Mouse (Mus musculus) layer of hippocampus, postnatal 14 days (tissue): ENCODE data around the gene Pygb. TPM values are rescaled to one million over a fixed set of nuclear protein-coding genes. Genes with fewer than 3 reads are reported as not detected.

Experiments used
- DNase-seq, 2 experiments: peaks; one replicate each; pipeline ENCODE4 v3.0.0; 2021 to 2022; ENCODE audit warnings: low spot score in 2 of 2, mixed read lengths in 1 of 2
- total RNA-seq, 2 experiments: library from RNA; stranded (reverse); gene quantifications; 2 replicates each; pipeline ENCODE4 v1.2.3; 2021

The Pygb gene
- total RNA-seq, 2 experiments from 2014 or later = 183 to 184 TPM

GRCm38 (mm10) chr2:150788768-150789550 lies 2.4 kb downstream of the Pygb start:
- DNase-seq = peak; percentile 79 to 91

DNA sequence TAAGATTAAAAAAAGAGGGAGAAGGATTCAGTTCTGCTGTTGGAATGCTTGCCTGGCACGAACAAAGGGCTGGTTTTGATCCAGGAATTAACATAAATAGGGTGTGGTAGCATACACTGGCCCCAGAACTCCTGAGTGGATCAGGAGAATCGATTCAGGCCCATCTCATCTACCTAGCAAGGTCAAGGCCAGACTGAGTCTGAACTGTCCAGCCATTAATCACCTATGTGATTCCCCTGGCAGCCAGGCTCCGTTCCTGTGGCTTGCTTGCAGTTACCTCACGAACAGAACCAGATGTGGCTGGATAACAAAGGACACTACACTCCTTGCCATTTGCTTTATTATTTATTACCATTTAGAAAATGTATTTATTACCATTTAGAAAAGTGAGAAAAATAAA lies 6.8 kb downstream of the Pygb start:
- no peak for DNase-seq

DNA sequence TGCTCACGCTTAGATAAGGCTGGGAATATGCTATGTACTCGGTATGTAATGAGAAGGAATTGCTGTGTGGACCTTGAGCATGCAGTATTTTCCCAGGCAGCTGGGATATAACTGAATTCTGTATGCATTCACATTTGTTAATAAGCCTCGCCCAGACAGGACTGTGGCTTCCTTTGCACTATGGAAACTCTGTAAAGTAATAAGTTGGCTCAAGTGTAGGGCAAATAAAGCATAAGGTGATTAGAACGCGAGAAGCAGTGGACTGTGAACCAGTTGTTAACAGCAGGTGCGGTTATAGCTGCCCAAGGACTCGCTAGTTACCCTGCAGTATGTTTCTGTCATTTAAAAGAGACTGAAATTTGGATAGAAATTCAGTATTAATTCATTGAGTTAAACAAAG lies 11.5 kb downstream of the Pygb start:
- DNase-seq = no peak

DNA sequence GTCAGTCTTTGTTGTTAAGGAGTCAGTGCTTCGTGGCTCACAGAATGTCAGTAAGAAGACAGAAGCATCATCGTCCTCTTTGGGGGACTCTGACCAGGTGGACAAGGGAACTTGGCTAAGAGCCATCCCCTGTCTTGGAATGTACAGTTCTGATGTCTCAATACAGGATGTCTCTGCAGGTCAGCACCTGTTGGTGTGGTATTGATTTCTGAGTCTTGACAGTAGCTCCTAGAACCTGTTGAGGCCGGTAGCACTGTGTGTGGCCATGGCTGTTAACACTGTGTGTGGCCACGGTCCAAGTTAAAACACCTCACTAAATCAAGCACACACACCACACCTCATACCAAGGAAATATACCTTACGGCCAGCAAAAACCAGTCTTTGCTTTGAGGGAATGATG lies 14.1 kb downstream of the Pygb start:
- DNase-seq = no peak

GRCm38 (mm10) chr2:150803035-150803434 lies 16.5 kb downstream of the Pygb start:
- no peak for DNase-seq

- DNase-seq = peak; percentile 51 to 72
Measured at GRCm38 (mm10) chr2:150808381-150808780, 21.8 kb downstream of the Pygb start.

GRCm38 (mm10) chr2:150808812-150809211 lies 22.3 kb downstream of the Pygb start:
- no peak for DNase-seq

- DNase-seq = no peak
Measured at GRCm38 (mm10) chr2:150810603-150811002, 24.1 kb downstream of the Pygb start.

DNA sequence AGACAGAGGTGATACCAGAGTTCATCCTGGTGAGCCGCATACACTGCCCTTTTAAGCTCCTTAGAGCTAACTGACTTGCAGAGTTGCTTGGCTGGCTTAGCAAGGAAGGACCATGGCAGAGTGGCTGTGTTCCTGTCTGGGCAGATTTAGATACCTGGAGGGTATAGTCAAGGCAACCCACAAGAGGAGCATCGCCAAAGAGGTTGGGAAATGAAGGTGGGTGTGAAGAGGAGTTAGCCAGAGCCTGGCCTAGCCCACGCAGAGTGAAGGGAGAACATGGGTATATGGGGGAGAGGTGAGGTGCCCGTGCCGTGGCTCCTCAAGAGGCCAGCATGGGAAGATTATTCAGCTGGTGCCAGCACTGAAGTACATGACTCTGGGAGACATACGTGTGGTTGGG lies 26.3 kb downstream of the Pygb start:
- DNase-seq = no peak

DNA sequence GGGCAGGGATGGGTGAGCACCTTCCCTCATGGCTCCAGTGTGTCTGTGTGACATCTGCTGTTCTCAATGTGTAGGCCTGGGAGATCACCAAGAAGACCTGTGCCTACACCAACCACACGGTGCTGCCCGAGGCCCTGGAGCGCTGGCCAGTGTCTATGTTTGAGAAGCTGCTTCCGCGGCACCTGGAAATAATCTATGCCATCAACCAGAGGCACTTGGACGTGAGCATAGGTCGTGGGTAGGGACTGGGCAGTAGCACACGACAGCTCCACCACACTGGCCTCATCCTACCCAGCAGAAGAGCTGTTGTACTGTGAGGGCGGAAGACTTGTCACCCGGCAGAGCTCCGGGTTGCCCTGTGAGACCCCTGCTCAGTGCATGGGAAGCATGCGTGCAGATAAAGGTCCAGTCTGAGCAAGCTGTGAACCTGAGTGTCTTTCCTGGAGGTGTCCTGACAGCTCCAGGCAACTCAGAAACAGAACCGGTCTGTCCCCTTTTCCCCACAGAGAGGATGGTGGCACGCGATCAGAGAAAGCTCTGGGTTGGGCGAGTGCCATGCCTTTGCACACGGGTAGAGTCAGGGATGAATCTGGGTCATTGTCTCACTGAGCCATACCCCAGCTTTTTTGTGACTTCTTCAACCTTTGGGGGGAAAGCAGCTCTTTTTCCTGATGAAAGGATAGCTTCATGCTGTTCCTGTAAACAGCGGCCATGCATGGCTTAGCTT lies 30.3 kb downstream of the Pygb start:
- no peak for DNase-seq

GRCm38 (mm10) chr2:150818742-150819141 lies 32.2 kb downstream of the Pygb start:
- no peak for DNase-seq

DNA sequence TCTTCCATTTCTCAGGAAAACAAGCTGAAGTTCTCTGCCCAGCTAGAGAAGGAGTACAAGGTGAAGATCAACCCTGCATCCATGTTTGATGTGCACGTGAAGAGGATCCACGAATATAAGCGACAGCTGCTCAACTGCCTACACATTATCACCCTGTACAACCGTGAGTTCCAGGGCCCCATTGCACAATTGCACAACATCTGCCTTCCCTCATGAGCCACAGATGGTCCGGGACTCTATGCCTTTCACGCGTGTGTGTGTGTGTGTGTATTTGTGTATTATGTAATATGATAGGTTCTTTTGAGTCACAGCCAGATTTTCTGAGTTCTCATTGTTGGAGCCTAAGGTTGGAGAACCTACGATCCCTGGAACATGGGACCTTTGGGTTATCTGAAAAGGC lies 34.2 kb downstream of the Pygb start:
- no peak for DNase-seq

- no peak for DNase-seq
Measured at GRCm38 (mm10) chr2:150822987-150823386, 36.5 kb downstream of the Pygb start.

DNA sequence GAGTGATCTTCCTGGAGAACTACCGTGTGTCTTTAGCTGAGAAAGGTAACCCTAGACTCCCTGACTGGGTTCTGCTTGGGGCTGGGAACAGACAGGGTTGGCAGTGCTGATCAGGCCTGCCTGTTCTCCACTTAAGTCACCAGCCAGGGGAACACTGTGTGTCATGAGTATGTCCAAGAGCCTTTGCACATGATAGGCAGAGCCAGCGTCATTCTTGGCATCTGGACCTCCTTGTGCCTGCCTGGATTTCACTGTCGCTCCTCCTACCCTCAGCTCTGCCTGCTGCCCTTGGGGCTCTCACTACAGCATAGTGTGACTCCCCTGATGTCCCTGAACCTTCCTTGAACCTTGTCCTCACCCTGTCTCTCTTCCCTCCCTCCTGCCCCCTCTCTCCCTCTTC lies 39.9 kb downstream of the Pygb start:
- no peak for DNase-seq

- no peak for DNase-seq
Measured at GRCm38 (mm10) chr2:150828164-150828563, 41.6 kb downstream of the Pygb start.

GRCm38 (mm10) chr2:150828654-150829053 lies 42.1 kb downstream of the Pygb start:
- DNase-seq = no peak

GRCm38 (mm10) chr2:150830011-150830410 lies 43.5 kb downstream of the Pygb start:
- no peak for DNase-seq

DNA sequence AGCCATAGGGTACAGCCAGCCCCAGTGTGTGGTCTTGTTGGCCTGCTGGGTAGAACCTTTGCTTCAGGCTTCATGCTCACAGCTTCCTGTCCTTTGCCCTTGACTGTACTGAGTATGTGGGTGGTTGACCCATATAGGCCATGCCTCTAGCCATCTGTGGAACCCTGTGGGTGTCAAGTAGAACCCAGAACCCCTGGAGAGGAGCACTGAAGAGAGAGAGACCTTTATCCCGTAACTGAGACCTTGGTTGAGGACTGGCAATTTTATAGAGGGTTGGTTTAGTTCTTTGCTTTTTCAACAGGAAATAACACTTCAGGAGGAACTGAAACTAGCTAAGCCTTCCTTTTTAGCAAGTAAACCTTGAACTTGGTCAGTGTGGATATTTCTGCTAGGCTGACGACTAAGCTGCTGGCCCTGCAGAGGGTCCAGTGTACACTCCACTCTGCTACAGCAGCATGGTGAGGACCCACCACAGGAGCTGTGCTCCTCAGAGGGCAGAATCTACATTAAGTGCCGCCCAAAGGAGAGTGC lies 44.4 kb downstream of the Pygb start:
- no peak for DNase-seq

GRCm38 (mm10) chr2:150832029-150832428 lies 45.5 kb downstream of the Pygb start:
- DNase-seq = no peak

DNA sequence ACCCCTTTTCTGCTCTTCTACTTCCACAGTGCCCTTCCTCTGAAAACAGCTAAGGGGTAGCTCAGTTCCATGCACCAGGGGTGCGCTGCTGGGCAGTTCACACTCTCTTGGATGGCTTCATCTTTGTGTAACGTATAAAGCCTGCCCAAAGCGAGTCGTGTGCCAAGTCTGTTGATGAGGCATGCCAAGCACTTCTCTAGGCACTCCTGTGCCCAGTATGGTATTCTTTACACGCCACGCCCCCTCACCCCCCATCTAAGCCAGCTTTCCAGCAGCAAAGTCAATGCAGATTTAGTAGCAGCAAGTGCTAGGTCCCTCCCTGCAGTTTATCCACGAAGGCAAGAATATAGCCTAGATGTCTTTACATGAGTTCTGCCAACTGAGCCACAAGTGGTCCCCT lies 48.1 kb downstream of the Pygb start:
- no peak for DNase-seq

GRCm38 (mm10) chr2:150835975-150836374 lies 49.4 kb downstream of the Pygb start:
- DNase-seq = no peak

- no peak for DNase-seq
Measured at GRCm38 (mm10) chr2:150836906-150837305, 50.4 kb downstream of the Pygb start.
